Mouse (Mus musculus) heart, adult 8-10 months (tissue): ENCODE data around the gene Atp5j. TPM values are rescaled to one million over a fixed set of nuclear protein-coding genes. Genes with fewer than 3 reads are reported as not detected.

Experiments
- DNase-seq: peaks from one replicate; pipeline ENCODE4 v3.0.0; 2022; ENCODE audit warnings: low spot score
- total RNA-seq, 4 experiments: library from RNA; stranded (reverse); gene quantifications; 2 replicates each; pipeline ENCODE4 v1.2.4; 2022

Atp5j gene
- total RNA-seq, 4 experiments from 2014 or later: 1,420 to 1,989 (median 1,699) TPM

- DNase-seq: no peak
These were observed 27.6 kb downstream of the Atp5j start for GRCm38 (mm10) chr16:84807874-84808273.

- DNase-seq: no peak
These were observed 29.2 kb downstream of the Atp5j start for GRCm38 (mm10) chr16:84806175-84806574.

GRCm38 (mm10) chr16:84804866-84805265, 30.6 kb downstream of the Atp5j start:
- peak; percentile 71 for DNase-seq

- DNase-seq: peak; percentile 85
These were observed 33.2 kb downstream of the Atp5j start for GRCm38 (mm10) chr16:84802217-84802616.

- no peak for DNase-seq
These were observed 35.4 kb downstream of the Atp5j start for GRCm38 (mm10) chr16:84800038-84800437.

GRCm38 (mm10) chr16:84796678-84797077, 38.7 kb downstream of the Atp5j start:
- DNase-seq: no peak

GRCm38 (mm10) chr16:84795337-84795736, 40.1 kb downstream of the Atp5j start:
- no peak for DNase-seq

- no peak for DNase-seq
These were observed 42.0 kb downstream of the Atp5j start for GRCm38 (mm10) chr16:84793401-84793800.

GRCm38 (mm10) chr16:84790595-84791165, 44.7 kb downstream of the Atp5j start:
- DNase-seq: no peak

GRCm38 (mm10) chr16:84784966-84785365, 50.5 kb downstream of the Atp5j start:
- no peak for DNase-seq

- peak; percentile 54 for DNase-seq
These were observed 52.1 kb downstream of the Atp5j start for GRCm38 (mm10) chr16:84783279-84783678.

GRCm38 (mm10) chr16:84779718-84780117, 55.7 kb downstream of the Atp5j start:
- DNase-seq: no peak

- DNase-seq: no peak
These were observed 56.4 kb downstream of the Atp5j start for GRCm38 (mm10) chr16:84778861-84779630.

- no peak for DNase-seq
These were observed 57.0 kb downstream of the Atp5j start for GRCm38 (mm10) chr16:84778431-84778830.

Other genes starting within 250 kb of the Atp5j start
- 10 to 100 TPM; 39.8 to 52.5 (median 45.3) TPM for gene Mrpl39, start 99.9 kb downstream of the Atp5j start, total RNA-seq
- 10 to 100 TPM; 89.2 to 94.1 (median 91.6) TPM for gene Jam2, start 61.5 kb downstream of the Atp5j start, total RNA-seq
- gene Gabpa, start 700 bp downstream of the Atp5j start, total RNA-seq: 10 to 100 TPM; 39.4 to 42.6 (median 41.0) TPM